Mouse (Mus musculus): ENCODE measurements around the gene Cldn22.

Gene Cldn22

GRCm38 (mm10) chr8:47832616-47833015, 8.3 kb downstream of the Cldn22 start:
- no peak for DNase-seq (ENCODE audit: low read depth, low spot score)

GRCm38 (mm10) chr8:47833944-47834343, 9.7 kb downstream of the Cldn22 start:
- no peak for DNase-seq (ENCODE audit: low read depth, low spot score)

- DNase-seq (ENCODE audit: low read depth, low spot score), result no peak
These were observed 18.8 kb downstream of the Cldn22 start for GRCm38 (mm10) chr8:47843063-47843462.

GRCm38 (mm10) chr8:47843651-47844050, 19.4 kb downstream of the Cldn22 start:
- no peak for DNase-seq (ENCODE audit: low read depth, low spot score)

GRCm38 (mm10) chr8:47845956-47846355, 21.7 kb downstream of the Cldn22 start:
- no peak for DNase-seq (ENCODE audit: low read depth, low spot score)

- DNase-seq (ENCODE audit: low read depth, low spot score), result no peak
These were observed 22.9 kb downstream of the Cldn22 start for GRCm38 (mm10) chr8:47847161-47847560.

- no peak for DNase-seq (ENCODE audit: low read depth, low spot score)
These were observed 23.6 kb downstream of the Cldn22 start for GRCm38 (mm10) chr8:47847931-47848330.

GRCm38 (mm10) chr8:47849842-47850241, 25.6 kb downstream of the Cldn22 start:
- DNase-seq (ENCODE audit: low read depth, low spot score), result no peak

GRCm38 (mm10) chr8:47851824-47852502, 27.7 kb downstream of the Cldn22 start:
- peak; percentile 57 for DNase-seq (ENCODE audit: low read depth, low spot score)

GRCm38 (mm10) chr8:47852737-47853136, 28.5 kb downstream of the Cldn22 start:
- no peak for DNase-seq (ENCODE audit: low read depth, low spot score)

- no peak for DNase-seq (ENCODE audit: low read depth, low spot score)
These were observed 29.1 kb downstream of the Cldn22 start for GRCm38 (mm10) chr8:47853356-47853755.

- DNase-seq (ENCODE audit: low read depth, low spot score), result no peak
These were observed 35.0 kb downstream of the Cldn22 start for GRCm38 (mm10) chr8:47859259-47859658.

- no peak for DNase-seq (ENCODE audit: low read depth, low spot score)
These were observed 42.3 kb downstream of the Cldn22 start for GRCm38 (mm10) chr8:47866568-47866967.

GRCm38 (mm10) chr8:47867067-47867466, 42.8 kb downstream of the Cldn22 start:
- peak; percentile 75 for DNase-seq (ENCODE audit: low read depth, low spot score)

GRCm38 (mm10) chr8:47872361-47873107, 48.3 kb downstream of the Cldn22 start:
- peak; percentile 66 for DNase-seq (ENCODE audit: low read depth, low spot score)

- DNase-seq (ENCODE audit: low read depth, low spot score), result no peak
These were observed 50.4 kb downstream of the Cldn22 start for GRCm38 (mm10) chr8:47874497-47875178.
